Mouse (Mus musculus) embryo, embryonic 10 days (tissue): ENCODE measurements at regions not wholly inside any gene's neighbourhood (a gene's known extent, or its start where the extent isn't known, plus 50 kb on each side); places are given as distances from the start of the nearest gene placed in this dataset.
A peak's percentile ranks its signal among the peaks of the same experiment; 100 is the strongest.

Experiments
- DNase-seq: peaks from one replicate; pipeline ENCODE4 v3.0.0-alpha.2; 2015; ENCODE audit warnings: low spot score

DNA sequence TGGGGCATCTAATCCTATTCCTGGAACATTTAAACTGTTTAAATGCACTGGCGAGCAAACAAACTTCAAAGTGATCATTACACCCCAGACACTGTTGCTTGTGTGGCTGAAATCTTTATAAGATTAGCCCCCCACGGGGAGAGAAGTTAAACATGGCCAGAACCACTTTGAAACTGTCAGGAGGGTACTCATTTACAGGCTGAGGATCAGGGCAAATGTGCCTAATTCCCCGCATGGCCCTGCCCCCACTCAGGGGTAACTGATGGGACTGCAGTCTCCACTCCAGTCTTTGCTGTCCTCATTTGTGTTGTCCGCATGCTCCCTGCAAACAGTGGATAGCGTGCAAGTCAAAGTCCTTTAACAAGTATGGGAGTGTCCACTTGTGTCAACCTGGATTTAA lies 258.9 kb upstream of the BC052040 start:
- DNase-seq: peak; percentile 45

DNA sequence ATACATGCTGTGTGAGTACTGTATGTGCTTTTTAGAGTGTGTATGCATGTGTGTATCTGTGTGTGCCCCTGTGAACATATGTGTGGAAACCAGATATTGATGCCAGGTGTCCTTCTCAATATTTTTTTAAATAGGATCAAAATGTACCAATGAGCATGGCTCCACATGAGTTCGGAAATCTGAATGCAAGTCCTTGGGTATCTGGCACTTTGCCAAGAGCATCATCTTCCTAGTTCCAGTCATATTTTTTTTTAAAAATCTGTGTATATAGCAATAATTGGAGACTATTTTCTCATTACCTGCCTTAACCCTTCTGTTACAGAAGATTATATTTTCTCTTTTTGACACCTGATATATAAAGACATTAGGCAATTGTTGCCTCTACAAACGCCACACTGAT lies 255.0 kb upstream of the BC052040 start:
- no peak for DNase-seq

DNA sequence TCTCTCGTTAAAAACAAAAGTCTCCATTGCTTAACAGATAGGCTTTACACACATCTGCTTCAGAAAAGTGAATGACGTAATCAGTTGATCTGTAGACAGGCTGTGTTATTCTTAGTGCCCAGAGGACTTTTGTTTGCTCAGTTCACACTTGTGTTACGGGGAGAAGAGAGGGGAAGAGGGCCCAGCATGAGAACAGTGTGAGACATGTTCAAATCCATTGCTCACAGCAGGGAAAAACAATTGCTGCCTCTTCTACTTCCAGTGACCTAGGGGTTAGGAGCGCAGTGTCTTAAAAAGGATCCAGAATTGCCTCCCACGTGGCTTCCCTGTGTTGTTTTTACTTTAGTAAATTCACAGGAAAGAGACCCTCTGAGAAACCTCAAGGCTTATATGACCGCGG lies 243.3 kb upstream of the BC052040 start:
- peak; percentile 61 for DNase-seq

DNA sequence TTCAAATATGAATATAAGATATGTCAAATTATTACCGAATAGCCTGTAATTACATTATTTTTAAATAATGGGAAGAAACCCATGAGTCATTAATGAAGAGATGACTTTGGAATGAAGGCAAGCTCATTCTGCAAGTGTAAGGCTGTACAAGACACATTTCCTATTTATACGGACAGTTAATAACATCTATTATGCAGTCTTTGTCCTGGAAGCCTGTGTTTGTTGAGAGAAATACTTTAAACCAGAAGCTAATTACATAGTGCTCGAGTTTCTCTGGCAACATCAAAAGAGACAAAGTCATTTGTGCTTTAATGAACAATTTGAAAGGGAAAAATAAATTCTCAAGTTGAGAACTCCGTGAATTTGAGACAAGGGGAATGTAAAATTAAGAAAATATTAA lies 242.5 kb upstream of the BC052040 start:
- DNase-seq: no peak

DNA sequence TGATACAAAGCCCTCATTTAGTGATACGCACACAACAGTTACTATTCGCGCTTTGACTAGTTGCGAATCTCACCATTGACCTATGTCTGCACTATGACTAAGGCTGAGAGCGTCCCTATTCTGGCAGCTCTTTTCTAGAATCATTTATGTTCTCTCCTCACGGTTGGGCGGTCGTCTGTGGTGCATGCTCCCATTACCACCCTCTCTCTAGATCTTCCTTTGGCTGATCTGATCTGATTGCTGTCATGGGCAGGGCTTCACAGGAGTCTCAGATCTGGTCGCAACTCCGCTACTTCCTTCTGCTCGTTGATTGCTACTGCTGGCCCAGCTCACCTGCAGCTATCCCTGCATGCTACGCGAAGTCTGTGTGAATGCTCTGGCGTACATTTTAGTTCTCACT lies 239.2 kb upstream of the BC052040 start:
- DNase-seq: no peak

DNA sequence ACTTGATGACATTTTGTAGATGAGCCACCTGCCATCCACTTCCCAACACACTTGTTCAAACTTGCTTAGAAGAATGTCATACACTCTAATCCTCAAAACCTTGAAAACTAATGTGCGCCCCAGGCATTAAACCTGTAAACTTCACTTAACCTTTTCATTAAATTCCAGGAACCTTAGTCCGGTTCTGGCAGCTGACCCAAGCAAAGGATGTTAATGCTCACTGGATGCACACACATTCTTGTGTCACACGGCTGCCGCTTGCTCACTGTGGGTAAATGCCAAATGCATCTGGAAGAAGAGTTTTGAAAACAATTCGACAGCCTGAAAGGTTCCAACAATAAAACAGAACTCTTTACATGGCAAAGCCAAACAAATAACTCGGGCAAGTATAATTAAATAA lies 235.0 kb upstream of the BC052040 start:
- DNase-seq: no peak

DNA sequence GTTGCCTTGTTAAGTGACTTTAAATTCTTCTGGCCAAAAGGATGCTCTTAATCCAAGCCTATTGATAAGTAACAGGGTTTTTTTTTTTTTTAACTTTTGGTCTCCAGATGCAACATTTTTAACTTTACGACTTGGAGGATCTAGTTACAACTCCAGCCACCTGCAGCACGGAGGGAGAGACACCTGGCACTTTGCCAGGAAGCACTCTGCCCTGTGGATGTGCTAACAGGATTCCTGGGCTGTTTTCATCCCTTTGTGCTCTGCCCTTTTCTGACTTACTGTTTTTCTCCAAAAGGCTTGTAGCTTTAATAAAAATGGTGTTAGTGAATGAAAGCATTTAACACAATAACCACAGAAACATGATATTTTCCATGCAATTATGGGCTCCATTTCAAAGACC lies 233.3 kb upstream of the BC052040 start:
- no peak for DNase-seq

DNA sequence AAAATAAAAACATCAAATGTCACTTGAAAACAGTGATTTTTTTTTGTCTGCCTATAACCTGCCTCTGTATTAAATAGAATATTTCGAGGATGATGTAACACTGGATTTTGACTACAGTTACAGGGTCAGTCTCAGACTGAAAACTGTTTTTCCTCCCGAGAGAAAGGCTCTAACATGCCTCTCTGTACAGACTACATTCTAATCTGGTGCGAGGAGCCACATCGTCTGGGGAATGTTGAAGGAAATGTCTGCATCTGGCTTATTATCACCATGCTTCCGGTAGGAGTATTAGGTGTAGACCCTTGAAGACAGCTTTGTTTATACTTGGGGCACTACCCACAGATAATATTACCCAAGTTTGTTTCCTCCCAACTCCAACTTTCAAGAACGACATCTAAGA lies 210.4 kb upstream of the BC052040 start:
- no peak for DNase-seq

DNA sequence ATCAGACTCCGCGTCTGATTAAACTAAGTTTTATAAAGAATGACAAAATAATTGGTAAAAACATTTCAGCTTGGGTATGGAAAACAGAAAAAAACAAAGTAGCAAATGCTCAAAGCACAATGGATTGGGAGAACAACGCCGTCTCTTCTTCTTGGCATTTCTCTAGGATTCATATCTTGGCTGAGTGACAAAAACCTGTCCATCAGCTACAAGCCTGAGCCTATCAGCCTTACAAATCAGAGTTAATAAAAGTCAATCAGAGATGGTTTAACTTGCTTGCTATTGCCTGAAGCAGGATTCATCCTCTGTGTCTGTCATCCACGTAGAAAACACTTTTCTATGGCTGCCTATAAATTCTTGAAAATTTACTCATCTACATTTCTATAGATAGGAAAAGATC lies 206.2 kb upstream of the BC052040 start:
- no peak for DNase-seq

DNA sequence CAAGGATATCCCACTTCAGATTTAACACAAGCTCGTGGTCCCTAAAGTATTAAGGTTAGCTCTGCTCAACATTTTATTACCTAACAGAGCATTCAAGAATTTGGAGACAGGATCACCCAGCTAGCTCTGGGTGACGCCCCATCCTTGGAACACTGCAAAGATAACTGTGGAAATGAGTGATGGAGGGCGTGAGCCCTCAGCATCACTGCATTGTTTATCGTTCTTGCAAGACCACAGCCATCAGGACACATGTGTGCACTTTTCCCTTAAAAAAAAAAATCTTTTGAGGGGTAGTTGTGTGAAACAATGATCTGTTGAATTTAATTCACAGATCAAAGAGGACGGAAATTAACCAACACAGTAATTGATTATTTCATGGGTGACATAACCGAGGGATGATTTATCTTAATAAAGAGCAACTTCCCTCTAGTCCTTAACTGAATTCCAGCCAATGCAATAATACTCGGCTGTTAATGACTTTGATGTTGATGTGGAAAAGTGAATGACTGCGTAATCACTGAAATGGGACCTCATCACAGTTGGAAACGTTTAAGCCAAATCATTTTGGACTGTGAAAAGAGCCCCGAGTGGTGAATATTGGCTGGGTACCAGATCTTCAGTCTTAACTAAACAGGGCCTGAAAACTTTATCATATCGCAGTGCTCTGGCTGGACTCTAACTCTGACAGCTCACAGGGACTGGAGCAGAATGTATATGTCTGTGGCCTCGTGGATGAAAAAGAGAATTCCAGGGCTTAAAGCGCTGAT lies 196.9 kb upstream of the BC052040 start:
- peak; percentile 20 for DNase-seq

DNA sequence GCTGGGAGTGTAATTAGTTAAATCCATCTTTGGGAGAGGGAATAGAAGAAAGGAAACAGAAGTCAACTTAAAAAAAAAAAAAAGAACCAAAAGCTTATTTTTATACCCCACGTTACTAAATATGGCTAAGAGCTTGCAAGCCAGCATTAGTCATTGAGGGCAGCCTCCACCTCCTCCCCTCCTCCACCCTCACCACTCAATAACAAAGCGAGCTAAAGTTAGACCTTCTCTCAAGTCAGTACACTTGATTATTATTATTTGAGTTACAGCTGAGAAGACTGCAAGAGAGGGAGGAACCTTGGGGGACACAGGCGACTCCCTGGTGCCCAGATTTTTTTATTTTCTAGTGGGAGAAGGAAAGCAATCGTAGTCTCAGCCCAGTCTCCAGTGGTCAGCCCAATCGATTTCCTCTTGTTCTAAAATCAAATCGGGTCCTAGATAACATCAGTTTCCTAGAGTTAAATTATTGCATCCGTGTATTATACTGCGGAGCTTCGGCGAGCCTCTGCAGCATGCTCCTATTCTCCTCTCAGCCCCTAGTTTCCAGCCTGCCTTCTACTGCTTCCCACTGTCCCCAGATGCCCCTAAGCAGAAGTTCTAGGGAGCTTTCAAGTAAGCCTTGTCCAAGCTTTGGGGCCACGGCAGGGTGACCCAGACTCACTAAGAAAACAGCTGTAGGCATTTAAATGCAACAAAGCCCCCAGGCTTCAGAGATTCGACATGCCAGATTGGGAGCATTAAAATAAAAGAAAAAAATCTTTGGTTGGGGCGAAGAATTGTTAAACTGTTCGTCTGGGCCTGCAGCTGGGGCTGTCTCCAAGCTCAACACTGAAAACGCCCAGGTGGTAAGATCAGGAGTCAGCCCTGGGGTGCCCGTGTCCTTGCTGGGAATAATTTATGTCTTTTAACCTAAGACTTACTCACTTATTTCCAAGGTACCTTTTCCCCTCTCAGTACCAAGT lies 196.0 kb upstream of the BC052040 start:
- DNase-seq: peak; percentile 23

DNA sequence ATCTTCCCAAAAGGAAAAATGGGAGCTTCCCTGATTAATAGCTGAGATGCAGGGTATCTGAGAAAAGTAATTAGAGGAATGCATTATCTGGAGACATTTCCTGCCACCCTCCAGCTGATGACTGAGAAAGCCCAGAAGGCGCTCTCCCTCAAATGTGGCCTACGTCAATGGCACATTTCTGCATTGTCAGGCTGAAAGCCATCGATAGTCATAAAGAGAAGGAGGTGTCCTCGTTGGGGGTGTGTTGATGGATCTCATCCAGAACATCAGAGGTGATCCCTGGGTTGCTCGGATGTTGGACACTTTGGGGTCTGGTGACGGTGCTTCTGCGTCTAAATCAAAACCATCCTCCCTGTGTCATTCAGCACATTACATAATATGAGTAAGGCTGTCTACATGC lies 189.9 kb upstream of the BC052040 start:
- peak; percentile 45 for DNase-seq

DNA sequence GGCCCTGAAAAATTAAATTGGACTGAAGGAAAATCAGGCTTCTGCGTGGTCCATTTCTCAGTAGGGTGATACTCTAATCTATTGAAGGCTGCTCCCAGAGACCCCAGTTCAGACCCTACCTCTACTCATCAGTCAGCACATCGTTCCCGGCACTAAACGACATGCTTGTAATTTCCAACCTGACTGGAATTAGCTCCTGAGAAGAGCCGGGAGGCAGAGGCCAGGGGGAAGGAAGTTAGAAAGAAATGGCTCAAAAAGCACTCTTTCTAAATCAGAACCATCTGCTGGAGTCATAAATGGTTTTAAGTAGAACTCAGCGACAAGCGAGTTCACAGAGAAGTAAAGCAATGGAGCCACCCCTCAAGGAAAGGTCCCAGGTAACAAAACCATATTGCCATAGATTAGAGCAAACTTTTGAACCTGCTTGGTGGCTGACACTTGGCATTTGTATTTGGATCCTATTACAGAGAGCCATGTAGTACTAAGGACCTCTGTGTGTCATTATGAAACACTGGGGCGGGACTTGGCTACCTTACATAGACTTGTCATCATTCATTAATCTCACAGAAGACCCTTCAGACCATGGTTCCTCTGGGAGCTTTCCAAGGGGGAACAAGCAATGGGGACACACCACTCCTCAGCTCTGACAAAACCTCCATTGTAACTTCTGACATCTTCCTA lies 189.3 kb upstream of the BC052040 start:
- peak; percentile 65 for DNase-seq

DNA sequence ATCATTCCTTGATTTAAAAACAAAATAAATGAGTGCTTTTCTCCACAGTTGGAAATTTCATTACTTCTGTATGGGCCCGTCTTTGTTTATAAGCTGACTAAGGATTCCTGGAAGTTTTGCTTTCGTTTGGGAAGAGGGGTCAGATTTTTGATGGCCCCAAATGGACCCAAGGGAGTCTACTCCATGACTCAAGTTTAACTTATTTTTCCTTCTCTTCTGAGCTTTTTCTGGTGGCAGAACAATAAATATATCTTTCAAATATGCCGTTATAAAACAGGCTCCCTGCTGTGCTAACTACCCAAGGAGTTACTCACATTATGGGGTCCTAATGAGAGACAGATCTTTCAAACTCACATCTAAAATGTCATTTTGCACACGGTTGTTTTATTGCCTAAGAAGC lies 187.4 kb upstream of the BC052040 start:
- DNase-seq: peak; percentile 29

DNA sequence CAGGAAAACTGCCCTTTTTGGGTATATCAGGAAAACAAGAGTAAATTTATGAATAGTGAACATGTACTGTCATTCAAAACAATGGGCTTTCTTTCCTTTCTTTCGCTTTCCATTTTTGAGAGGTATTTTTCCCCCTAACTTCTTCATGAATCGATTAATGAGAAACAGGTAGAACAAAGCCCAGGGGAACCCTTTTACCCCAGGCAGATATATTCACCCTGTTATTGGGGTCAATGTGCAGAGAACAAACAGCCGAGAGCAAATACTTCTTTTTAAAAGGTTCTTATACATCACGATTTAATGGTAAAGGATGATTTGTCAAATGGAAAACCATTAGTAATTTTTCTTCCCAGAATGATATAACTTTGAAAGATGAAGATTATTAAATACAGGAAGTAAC lies 183.0 kb upstream of the BC052040 start:
- DNase-seq: no peak

DNA sequence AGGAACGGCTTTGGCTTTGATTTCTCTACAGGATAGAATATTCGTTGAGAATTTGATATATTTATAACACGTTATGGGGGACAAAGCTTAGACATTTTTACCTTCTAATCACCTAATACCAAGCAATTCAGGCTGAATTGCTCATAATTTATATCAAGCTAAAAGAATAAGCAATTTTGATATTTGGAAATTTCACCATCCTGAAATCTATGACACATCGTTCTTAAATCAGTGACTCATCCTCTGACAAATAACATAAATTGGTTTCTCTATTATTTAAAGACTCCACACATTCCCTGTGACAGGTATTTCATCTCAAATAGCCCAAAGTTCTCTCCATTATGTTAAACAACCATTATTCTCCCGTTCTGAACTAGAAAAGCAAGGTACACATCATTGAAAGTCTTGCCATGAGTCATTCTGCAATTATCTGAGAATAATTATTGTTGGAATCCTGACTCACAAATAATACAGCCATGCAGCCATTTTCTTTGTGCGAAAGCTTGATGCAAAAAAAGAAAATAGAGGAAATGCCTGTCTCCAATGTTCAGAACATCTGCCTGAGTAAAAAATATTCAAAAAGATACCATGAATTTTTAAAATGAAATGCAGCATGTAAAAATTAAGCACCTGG lies 182.3 kb upstream of the BC052040 start:
- DNase-seq: no peak

DNA sequence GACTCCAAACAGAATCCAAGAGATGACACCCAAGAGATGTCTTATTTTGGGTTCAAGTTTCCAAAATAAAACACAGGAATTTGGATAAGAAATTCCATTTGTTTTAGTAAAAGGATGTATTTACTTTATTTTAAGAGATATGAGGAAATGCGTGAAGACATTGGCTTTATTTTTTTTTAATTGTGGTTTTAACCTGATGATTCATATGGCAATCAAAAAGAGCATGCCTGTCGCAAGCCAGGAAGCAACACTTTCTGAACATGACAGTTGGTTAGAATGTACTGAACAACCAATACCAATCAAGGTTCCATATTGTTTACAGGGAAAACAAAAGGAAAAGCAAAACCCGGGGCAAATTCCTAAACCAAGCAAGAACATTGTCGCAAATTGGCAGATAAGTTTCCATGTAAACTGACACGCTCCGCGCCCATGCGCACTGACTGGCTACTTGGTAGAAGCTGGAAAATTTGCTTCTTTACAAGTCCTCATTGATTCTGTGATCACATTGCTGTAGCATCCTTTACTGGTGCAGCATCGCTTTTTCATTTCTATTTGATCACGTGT lies 181.4 kb upstream of the BC052040 start:
- DNase-seq: no peak

DNA sequence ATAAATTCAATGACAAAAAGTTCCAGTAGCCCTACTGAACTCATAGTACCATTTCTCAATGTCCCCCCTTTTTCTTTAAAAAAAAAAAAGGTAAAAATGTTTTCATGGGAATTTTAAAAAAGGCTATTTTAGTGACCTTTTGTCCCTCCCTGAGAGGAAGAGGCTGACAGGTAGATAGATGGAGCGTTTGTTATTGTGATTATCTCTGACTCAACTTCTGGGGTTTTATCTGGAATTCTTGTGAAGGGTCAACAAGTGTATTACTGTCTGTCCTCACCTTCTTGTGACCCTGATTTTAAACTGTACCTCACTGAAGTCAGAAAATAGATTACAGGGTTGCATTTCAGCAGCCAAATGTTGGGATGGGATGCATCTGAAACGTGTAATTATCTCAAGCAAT lies 179.3 kb upstream of the BC052040 start:
- DNase-seq: no peak

DNA sequence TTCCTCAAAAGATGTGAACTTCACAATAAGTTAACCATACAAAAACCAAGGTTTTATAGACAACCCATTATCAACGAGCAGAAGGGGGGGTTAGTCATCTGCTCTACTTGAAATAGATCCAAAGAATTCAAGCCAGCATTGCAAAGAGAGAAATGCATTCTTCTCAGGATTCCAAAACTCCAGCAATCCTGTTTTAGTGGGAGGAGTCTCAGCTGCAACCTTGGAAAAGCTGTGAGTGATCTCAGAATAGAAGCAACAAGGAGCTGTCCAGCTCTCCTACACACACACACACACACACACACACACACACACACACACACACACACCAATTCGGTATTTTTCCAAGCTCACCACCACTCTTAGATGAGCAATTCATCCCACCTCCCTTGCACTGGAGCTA lies 149.0 kb upstream of the BC052040 start:
- no peak for DNase-seq

DNA sequence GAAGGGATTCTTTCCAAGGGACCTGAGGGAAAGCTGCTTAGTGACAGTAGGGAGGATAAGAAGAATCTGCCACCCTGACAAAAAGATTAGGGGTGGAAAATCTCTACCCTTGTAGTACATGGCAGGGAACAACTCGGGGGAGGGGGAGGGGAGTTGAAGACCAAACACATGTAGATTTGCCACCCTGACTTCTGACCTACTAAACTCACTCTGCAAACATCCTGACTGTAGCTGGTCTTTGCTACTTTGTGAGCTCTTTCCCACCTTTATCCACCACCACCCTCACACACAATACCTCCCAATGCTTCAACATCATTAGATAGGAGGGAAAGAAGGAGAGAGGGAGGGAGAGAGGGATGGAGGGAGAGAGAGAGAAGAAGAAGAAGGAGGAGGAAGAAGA lies 140.4 kb upstream of the BC052040 start:
- no peak for DNase-seq

DNA sequence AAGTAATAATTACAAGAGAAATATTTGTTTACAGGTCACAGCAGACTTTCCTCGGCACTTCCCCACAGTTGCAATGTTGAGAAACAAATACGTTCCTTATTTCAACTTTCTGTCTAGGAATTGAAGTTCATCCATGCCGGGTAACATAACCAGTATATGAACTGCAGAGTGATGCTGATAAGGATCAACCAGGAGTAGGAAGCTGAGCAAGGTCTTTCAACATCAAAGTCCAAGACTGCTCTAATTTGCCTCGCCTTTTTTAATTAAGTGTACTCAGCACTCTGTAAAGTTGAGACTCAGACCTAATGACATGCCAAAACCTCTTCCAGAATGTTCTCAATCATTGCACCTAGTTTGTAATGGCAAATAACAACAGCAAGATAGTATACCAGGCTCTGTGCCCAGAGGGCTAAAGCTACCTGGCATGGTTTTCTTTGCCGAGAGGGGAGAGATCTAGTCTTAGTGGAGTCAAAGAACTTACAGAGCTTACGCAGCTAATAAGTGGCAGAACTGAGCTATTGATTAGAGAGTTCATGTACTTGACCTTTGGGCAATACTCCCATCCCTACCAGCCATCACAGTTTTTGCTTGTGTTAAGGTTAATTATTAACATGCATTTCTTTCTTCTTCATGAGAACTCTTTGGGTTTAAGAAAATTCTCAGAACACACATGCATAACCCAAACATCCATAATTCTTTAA lies 131.6 kb upstream of the BC052040 start:
- no peak for DNase-seq
